Mouse (Mus musculus): ENCODE data around the gene Maml3. TPM values are rescaled to one million over a fixed set of nuclear protein-coding genes. Genes with fewer than 3 reads are reported as not detected.

The Maml3 gene
- polyA plus RNA-seq, 1 experiment from 2014 or later: 8.4 TPM

DNA sequence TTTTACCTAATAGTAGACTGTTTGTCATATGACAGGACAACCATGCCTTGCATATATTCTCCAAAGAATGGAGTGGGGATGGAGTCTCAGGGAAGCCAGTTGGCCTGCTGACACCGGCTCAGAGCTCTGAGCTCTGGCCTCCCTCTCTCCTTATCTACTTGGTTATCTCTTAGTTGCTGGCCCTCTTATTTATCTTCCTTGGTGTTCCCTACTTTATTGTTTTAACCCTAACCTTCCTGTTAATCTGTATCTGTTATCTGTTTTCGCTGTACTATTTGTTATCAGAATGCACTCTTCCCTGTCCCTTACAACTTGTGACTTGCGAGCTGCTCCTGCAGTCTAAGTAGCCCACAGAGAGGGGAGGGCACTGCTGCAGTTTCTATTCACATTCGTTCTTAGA is 432.2 kb downstream of the Maml3 start:
- no peak overlapping the region for H3K9ac ChIP-seq
- no peaks in the 10 kb centered on the region for H3K36me3 ChIP-seq
- WGBS: 36% methylated on average over 4 of the region's 4 CpGs
- no peak overlapping the region for H3K4me3 ChIP-seq
- no peak for ATAC-seq (ENCODE audit: borderline replicate concordance, extremely low read depth, low FRiP score, low TSS enrichment)
- H3K9me3 ChIP-seq: no peaks in the 10 kb centered on the region
- no peaks in the 10 kb centered on the region for H3K27me3 ChIP-seq
- peaks cover 11% of the 10 kb centered on the region; the same call in 1 of the 2 replicates for H3K4me1 ChIP-seq
- H3K27ac ChIP-seq: no peak overlapping the region
- H3K4me2 ChIP-seq: no peak overlapping the region

DNA sequence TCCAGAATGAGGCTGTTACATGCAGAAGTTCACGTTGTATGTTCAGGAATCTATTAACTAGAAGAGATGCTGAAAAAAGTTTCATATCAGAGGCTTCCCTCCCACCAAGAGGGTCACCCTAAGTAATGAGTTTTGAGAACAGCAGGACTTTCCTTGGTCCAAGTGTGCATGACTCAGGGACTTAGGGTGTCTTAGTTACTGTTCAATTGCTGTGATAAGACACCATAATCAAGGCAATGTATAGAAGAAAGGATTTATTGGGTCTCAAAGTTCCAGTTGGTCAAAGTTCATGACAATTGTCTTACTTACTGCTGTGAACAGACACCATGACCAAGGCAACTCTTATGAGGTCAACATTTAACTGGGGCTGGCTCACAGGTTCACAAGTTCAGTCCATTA is 433.8 kb downstream of the Maml3 start:
- Histone ChIP-seq H3K27me3 (no peaks in the 10 kb centered on the region), H3K36me3 (no peaks in the 10 kb centered on the region), H3K4me1 (peaks cover 16% of the 10 kb centered on the region), H3K4me3 (no peak overlapping the region), H3K4me2 (no peak overlapping the region), H3K27ac (no peak overlapping the region), H3K9me3 (no peaks in the 10 kb centered on the region), H3K9ac (no peak overlapping the region)
- no peak for ATAC-seq (ENCODE audit: borderline replicate concordance, extremely low read depth, low FRiP score, low TSS enrichment)
- 87% methylated on average over 1 of the region's 1 CpGs for WGBS

GRCm38 (mm10) chr3:51670414-51671070 is 434.3 kb downstream of the Maml3 start:
- H3K9ac ChIP-seq: no peak overlapping the region
- H3K4me2 ChIP-seq: no peak overlapping the region
- H3K36me3 ChIP-seq: no peaks in the 10 kb centered on the region
- H3K4me3 ChIP-seq: no peak overlapping the region
- H3K9me3 ChIP-seq: no peaks in the 10 kb centered on the region
- WGBS: 68% methylated on average over 5 of the region's 5 CpGs
- no peak for ATAC-seq (ENCODE audit: borderline replicate concordance, extremely low read depth, low FRiP score, low TSS enrichment)
- H3K27me3 ChIP-seq: no peaks in the 10 kb centered on the region
- peaks cover 21% of the 10 kb centered on the region for H3K4me1 ChIP-seq
- H3K27ac ChIP-seq: no peak overlapping the region

DNA sequence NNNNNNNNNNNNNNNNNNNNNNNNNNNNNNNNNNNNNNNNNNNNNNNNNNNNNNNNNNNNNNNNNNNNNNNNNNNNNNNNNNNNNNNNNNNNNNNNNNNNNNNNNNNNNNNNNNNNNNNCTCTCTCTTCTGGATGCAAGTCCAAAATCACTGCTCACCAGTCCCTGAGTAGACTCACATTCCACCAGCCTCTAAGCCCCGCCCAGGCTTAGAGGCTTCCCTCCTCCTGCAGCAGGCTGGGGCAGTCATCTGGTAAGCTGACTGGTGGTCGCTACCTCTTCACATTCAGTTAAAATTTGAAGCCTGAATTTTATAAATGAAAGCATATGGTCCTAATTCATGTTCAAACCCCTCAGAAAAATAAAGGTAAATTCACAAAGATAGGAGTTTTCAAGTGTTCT is 436.3 kb downstream of the Maml3 start:
- H3K9ac ChIP-seq: no peak overlapping the region
- no peak overlapping the region for H3K4me2 ChIP-seq
- H3K36me3 ChIP-seq: no peaks in the 10 kb centered on the region
- no peaks in the 10 kb centered on the region for H3K27me3 ChIP-seq
- no peak overlapping the region for H3K4me3 ChIP-seq
- 42% methylated on average over 2 of the region's 2 CpGs for WGBS
- no peak for ATAC-seq (ENCODE audit: borderline replicate concordance, extremely low read depth, low FRiP score, low TSS enrichment)
- H3K27ac ChIP-seq: 0 out of 2 replicates have a peak overlapping the region, but pooled peaks have one; percentile 20
- H3K9me3 ChIP-seq: no peaks in the 10 kb centered on the region
- peaks cover 24% of the 10 kb centered on the region for H3K4me1 ChIP-seq

- peaks cover 38% of the 10 kb centered on the region for H3K4me1 ChIP-seq
- no peaks in the 10 kb centered on the region for H3K36me3 ChIP-seq
- 23% methylated on average over 6 of the region's 6 CpGs for WGBS
- no peak for ATAC-seq (ENCODE audit: borderline replicate concordance, extremely low read depth, low FRiP score, low TSS enrichment)
- no peak overlapping the region for H3K4me3 ChIP-seq
- H3K9ac ChIP-seq: no peak overlapping the region
- H3K4me2 ChIP-seq: no peak overlapping the region
- H3K9me3 ChIP-seq: no peaks in the 10 kb centered on the region
- H3K27me3 ChIP-seq: no peaks in the 10 kb centered on the region
- H3K27ac ChIP-seq: peak overlapping the region; percentile 22
Observed at GRCm38 (mm10) chr3:51662557-51662956, 442.3 kb downstream of the Maml3 start.

GRCm38 (mm10) chr3:51661880-51662550 is 442.9 kb downstream of the Maml3 start:
- Histone ChIP-seq H3K4me3 (no peak overlapping the region), H3K4me1 (peaks cover 37% of the 10 kb centered on the region), H3K27me3 (no peaks in the 10 kb centered on the region), H3K27ac (peak overlapping the region; percentile 22; the same call in 1 of the 2 replicates), H3K4me2 (no peak overlapping the region), H3K36me3 (no peaks in the 10 kb centered on the region), H3K9me3 (no peaks in the 10 kb centered on the region), H3K9ac (peak overlapping the region; percentile 13; the same call in 1 of the 2 replicates)
- ATAC-seq (ENCODE audit: borderline replicate concordance, extremely low read depth, low FRiP score, low TSS enrichment): no peak
- WGBS: 53% methylated on average over 11 of the region's 11 CpGs

GRCm38 (mm10) chr3:51661376-51661775 is 443.5 kb downstream of the Maml3 start:
- Histone ChIP-seq H3K9me3 (no peaks in the 10 kb centered on the region), H3K36me3 (no peaks in the 10 kb centered on the region), H3K4me3 (no peak overlapping the region), H3K9ac (no peak overlapping the region), H3K27ac (0 out of 2 replicates have a peak overlapping the region, but pooled peaks have one; percentile 19), H3K27me3 (no peaks in the 10 kb centered on the region), H3K4me1 (peaks cover 37% of the 10 kb centered on the region), H3K4me2 (no peak overlapping the region)
- ATAC-seq (ENCODE audit: borderline replicate concordance, extremely low read depth, low FRiP score, low TSS enrichment): no peak
- 29% methylated on average over 5 of the region's 5 CpGs for WGBS

DNA sequence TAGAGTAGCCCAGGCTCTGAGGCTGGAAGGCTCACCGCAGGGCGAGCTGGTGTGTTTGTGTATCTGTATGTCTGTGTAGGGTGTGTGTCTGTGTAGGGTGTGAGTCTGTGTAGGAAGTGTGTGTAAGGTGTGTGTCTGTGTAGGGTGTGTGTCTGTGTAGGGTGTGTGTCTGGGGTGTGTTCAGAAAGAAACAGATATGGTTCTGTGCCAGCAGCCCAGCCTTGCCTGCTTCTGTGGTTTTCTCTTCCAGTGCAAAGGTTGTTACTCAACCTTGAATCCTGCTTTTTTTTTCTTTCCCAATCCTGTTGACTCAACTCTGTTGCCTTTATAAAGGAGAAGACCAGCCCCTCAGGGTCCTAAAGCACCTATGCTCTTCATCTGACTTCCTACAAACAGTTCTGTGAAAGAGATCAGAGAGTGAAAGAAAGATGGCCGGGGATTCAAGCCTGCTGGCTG is 444.0 kb downstream of the Maml3 start:
- WGBS: 68% methylated on average over 3 of the region's 3 CpGs
- H3K9ac ChIP-seq: no peak overlapping the region
- no peak overlapping the region for H3K4me2 ChIP-seq
- H3K4me1 ChIP-seq: peaks cover 32% of the 10 kb centered on the region
- no peak overlapping the region for H3K4me3 ChIP-seq
- peak overlapping the region; percentile 47; the same call in 1 of the 2 replicates for H3K27ac ChIP-seq
- no peaks in the 10 kb centered on the region for H3K27me3 ChIP-seq
- no peaks in the 10 kb centered on the region for H3K36me3 ChIP-seq
- no peak for ATAC-seq (ENCODE audit: borderline replicate concordance, extremely low read depth, low FRiP score, low TSS enrichment)
- no peaks in the 10 kb centered on the region for H3K9me3 ChIP-seq

DNA sequence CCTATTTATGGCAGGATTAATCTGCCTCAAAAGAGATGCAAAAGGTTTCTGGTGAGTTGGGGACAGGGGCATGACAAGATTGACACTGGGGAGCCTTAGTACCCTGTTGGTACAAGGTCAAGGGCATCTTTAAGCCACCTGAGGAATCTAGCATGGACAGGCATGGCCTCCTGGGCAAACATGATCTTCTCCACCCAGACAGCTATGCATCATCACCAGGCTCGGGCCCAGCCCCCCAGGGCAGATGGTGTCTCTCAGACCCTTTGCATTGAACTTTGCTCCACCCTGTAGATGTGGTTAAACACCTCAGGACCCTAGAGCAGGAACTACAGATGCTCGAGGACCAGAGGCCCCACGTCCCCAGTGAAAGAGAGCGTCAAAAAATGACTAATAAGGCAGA is 444.8 kb downstream of the Maml3 start, which contains the start of gene Mgst2:
TSS of gene Mgst2 (plus strand) at position 301 of the 400 bp plus-strand sequence.
- Histone ChIP-seq H3K36me3 (no peaks in the 10 kb centered on the region), H3K9ac (no peak within 1 kb of the TSS), H3K4me1 (peaks cover 26% of the 10 kb centered on the region), H3K4me3 (no peak within 1 kb of the TSS), H3K9me3 (no peaks in the 10 kb centered on the region), H3K27me3 (no peaks in the 10 kb centered on the region), H3K4me2 (no peak within 1 kb of the TSS), H3K27ac (peak within 1 kb of the TSS; percentile 47; the same call in 1 of the 2 replicates)
- whole genome bisulfite sequencing: 40% methylated on average over 4 of the region's 4 CpGs
- no peak for ATAC-seq (ENCODE audit: borderline replicate concordance, extremely low read depth, low FRiP score, low TSS enrichment)

GRCm38 (mm10) chr3:51659415-51659814 is 445.5 kb downstream of the Maml3 start:
- H3K36me3 ChIP-seq: no peaks in the 10 kb centered on the region
- no peak overlapping the region for H3K4me3 ChIP-seq
- no peak overlapping the region for H3K4me2 ChIP-seq
- WGBS: 84% methylated on average over 5 of the region's 5 CpGs
- peaks cover 26% of the 10 kb centered on the region for H3K4me1 ChIP-seq
- H3K9me3 ChIP-seq: no peaks in the 10 kb centered on the region
- no peak for ATAC-seq (ENCODE audit: borderline replicate concordance, extremely low read depth, low FRiP score, low TSS enrichment)
- H3K27me3 ChIP-seq: no peaks in the 10 kb centered on the region
- H3K27ac ChIP-seq: no peak overlapping the region
- H3K9ac ChIP-seq: no peak overlapping the region

DNA sequence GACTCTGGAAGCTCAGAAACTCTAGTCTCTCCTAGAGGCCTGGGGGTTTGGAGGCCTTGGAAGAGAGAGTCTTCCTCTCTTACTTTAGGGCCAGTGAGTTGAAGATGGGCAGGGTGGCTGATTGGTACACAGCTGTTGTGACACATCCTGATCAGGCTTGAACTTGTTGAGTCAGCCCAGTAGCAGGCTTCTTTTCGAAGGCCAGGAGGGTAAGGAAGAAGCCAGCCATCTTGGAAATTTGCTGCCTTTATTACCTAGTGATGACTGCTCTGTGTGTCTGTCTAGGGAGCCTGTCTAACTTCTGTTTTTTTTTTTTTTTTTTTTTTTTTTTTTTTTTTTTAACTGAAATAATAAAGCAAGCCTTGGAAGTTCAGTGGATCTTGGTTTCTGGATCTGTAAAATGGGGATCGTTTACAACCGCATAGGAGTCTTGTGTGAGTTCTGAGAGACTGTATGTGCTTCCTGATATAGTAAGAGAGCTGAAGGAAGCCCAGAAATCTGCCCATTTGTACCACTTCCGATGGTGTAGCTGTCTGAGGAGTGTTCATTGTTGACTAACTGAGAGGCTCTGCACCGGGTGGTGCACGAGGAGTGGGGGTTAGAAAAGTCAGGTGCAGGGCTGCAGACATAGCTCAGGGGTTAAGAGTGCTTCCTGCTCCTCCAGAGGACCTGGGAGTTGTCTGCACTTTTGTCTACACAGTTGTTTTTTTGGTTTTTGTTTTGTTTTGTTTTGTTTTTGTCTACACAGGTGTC is 450.4 kb downstream of the Maml3 start:
- no peak for ATAC-seq (ENCODE audit: borderline replicate concordance, extremely low read depth, low FRiP score, low TSS enrichment)
- 56% methylated on average over 6 of the region's 6 CpGs for WGBS
- no peak overlapping the region for H3K27ac ChIP-seq
- H3K36me3 ChIP-seq: no peaks in the 10 kb centered on the region
- peaks cover 12% of the 10 kb centered on the region for H3K4me1 ChIP-seq
- H3K27me3 ChIP-seq: no peaks in the 10 kb centered on the region
- no peak overlapping the region for H3K4me2 ChIP-seq
- no peak overlapping the region for H3K4me3 ChIP-seq
- H3K9me3 ChIP-seq: no peaks in the 10 kb centered on the region
- H3K9ac ChIP-seq: no peak overlapping the region

All from lung, embryonic 15.5 days (tissue).